Mouse (Mus musculus) cerebellum, adult 8-10 months (tissue): ENCODE measurements around the gene Vmn2r91.
"Not testable (repeated sequence)": the region's sequence is repeated elsewhere in the genome, so short reads cannot be mapped to it uniquely, and the experiment has no call there.

ENCODE experiments used
- DNase-seq: peaks from one replicate; pipeline ENCODE4 v3.0.0; 2022

The Vmn2r91 gene

GRCm38 (mm10) chr17:18084716-18085115 is at the start of gene Vmn2r91:
Gene Vmn2r91, plus strand, starts transcription at chr17:18085016.
- not testable (repeated sequence) for DNase-seq

- no peak for DNase-seq
Observed at GRCm38 (mm10) chr17:18049124-18049523, 35.7 kb upstream of the Vmn2r91 start, which contains the start of gene Vmn2r124. Gene Vmn2r124, plus strand, starts transcription at chr17:18049424.

- DNase-seq: not testable (repeated sequence)
Observed at GRCm38 (mm10) chr17:18095626-18096025, 10.8 kb downstream of the Vmn2r91 start.

GRCm38 (mm10) chr17:18102265-18102664 is 17.4 kb downstream of the Vmn2r91 start:
- not testable (repeated sequence) for DNase-seq

- not testable (repeated sequence) for DNase-seq
Observed at GRCm38 (mm10) chr17:18151587-18151986, 66.8 kb downstream of the Vmn2r91 start, which contains the start of gene Vmn2r92. Gene Vmn2r92, plus strand, starts transcription at chr17:18151887.

- not testable (repeated sequence) for DNase-seq
Observed at GRCm38 (mm10) chr17:18161194-18161593, 76.4 kb downstream of the Vmn2r91 start.
